Mouse (Mus musculus): Measurements from ENCODE around the gene Bptf.

DNA sequence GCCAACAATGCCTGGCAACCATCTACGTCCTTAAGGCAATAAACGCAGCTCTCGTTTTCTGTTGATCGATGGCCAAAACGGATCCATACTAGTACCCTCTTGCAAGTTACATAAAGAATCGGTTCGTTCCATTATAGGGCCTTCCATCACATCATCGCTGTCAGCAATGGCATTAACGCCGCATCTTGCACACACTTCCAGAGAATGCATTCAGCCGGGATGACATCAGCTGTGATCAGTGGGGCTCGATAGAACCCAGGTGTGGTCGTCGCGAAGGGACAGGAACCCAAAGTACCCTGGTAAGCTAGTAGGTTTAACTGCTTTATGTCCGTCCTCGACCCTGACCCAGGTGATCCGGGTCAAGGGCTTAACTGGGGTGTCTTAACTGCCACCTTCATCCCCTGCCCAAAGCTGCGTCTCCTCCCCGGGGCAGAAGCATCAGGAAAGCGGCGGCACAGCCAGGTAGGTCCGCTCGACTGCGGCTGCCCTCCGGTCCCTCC is 133.2 kb downstream of the Bptf start:
- TF ChIP-seq MAFK (IDR thresholded peaks at IDR 0.05; ENCODE audit: insufficient read depth, low read depth, low read length), result no peak
- no peak for TF ChIP-seq ZNF384 (IDR thresholded peaks at IDR 0.05; ENCODE audit: low read depth, low read length)
- no peak for TF ChIP-seq ZC3H11A (IDR thresholded peaks at IDR 0.05; ENCODE audit: borderline replicate concordance, low read depth, low read length)

All from ES-E14 (cell line).